Mouse (Mus musculus): Measurements from ENCODE around the gene Cd55.
"Not testable (repeated sequence)": the region's sequence is repeated elsewhere in the genome, so short reads cannot be mapped to it uniquely, and the experiment has no call there.

Gene Cd55

GRCm38 (mm10) chr1:130427175-130427853 is 35.2 kb downstream of the Cd55 start:
- DNase-seq (ENCODE audit: extremely low spot score, low read depth, low spot score) = not testable (repeated sequence)

GRCm38 (mm10) chr1:130422664-130423111 is 39.9 kb downstream of the Cd55 start, which contains the start of gene Cd55b:
Gene Cd55b, minus strand, starts transcription at chr1:130423009.
- no peak for DNase-seq (ENCODE audit: extremely low spot score, low read depth, low spot score)

DNA sequence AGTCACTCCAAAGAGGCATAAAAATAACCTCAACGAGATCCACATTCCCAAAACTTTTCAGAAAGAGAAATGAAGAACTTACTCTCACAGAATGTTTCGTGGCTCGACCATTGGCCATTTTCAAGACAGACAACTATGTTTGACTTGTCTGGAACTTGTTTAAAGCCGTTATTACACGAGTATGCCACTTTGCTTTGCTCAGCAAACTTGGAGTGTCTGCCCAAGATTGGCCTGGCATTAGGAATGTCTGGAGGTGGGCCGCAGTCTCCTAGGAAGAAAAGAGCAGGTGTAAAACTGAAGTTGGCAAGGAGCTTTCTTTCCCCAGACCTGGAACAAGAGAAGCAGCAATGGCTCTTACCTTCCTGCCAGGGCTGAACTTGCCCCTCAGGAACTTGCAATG is 40.5 kb downstream of the Cd55 start:
- DNase-seq (ENCODE audit: extremely low spot score, low read depth, low spot score) = not testable (repeated sequence)

DNA sequence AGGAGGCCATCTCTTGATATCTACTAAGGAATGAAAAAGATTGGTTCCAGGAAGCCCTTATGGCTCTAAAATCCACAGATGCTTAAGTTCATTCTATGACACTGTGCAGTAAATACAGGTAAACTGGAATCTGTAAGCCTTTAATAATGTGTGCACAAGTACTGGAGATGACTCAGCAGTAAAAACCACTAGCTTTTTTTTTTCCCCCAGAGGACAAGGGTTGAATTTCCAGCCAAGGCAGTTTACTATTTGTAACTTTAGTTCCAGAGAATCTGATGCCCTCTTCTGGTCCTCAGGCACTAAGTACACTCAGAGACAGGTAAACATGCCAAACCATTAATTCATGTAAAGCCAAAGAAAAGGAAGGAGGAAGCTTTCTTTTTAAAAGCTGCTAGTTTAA is 65.4 kb downstream of the Cd55 start:
- DNase-seq (ENCODE audit: extremely low spot score, low read depth, low spot score) = not testable (repeated sequence)
